Mouse (Mus musculus): ENCODE measurements around the gene Pex26.

DNA sequence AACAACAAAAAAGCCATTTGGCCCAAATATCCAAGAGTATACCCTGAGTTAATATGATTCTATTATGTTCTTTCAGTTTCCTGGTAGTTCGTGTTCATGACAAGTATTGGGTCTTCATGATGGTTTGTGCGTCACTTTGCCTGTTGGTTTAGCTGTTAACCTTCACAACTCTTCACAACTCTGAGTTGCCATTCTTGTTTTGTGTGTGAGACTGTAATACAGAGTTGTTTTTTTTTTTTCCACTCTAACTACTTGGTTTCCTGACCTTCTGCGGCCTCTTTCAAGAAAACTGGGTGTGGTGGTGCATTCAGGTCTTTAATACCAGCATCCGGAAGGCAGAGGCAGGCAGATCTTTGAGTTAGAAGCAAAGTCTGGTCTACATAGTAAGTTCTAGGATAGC is 54.7 kb downstream of the Pex26 start:
- TF ChIP-seq GATA1 (IDR thresholded peaks at IDR 0.05; ENCODE audit: low read length) (no peak), TAL1 (IDR thresholded peaks at IDR 0.05; ENCODE audit: low read length) (no peak)

All from erythroblast, embryonic 14.5 days (primary cell).